Mouse (Mus musculus): Measurements from ENCODE around the gene Adam22.
"Not testable (repeated sequence)": the region's sequence is repeated elsewhere in the genome, so short reads cannot be mapped to it uniquely, and the experiment has no call there.

Gene Adam22

DNA sequence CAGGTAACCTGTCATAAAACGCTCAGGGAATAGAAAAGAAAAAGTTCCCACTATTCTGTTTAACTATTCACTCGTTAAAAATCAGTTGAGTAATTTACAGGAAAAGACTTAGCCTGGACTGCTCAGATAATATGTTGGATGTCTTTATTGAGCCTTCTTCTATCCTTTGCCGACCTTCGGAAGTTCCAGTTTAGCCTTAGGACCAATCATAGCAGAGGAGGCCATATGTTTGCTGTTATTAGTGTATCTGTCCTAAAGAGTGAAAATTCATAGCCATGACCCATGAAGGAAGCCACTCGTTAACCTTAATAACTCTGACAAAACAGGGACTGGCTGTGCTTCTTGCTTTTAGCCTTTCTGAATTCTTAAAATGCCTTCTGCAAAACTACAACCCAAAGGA is 41.3 kb downstream of the Adam22 start:
- DNase-seq (ENCODE audit: low spot score in 2 of 2): no peak

DNA sequence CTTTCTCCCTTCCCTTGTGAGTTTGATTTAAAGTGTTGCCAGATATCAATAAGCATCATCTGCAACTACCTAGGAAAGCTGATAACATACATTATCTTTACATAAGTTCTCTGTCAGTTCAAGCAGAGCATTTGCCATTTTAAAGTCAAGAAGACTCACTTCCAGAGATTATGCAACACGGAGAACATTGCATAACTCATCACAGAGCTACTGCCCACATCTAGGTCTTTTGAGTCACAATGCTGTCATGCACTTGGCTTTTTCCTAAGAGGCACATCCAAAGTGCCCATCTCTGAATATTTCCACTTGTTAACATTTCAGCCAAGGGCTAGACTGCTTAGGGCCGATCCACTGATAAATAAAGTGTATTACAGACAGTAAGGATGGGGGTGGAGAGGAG is 55.6 kb downstream of the Adam22 start:
- no peak for DNase-seq (ENCODE audit: low spot score in 2 of 2)

DNA sequence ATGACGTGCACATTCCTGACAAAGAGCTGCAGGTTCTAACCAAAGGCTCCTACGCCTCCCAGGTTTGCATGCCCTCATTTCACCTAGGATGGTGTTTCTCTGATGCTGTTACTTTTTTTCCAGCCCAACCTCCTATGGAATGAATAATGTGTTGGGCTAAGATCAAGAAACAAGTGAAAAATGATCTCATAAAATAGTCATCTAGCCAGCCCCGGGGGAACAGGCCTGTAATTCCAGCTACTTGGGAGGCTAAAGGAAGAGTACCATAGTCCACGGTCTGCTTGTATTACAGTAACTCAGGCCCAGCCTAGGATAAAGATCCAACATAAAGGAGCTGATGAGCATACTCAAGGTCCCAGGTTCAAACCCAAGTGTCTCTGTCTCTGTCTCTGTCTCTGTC is 57.1 kb downstream of the Adam22 start:
- DNase-seq (ENCODE audit: low spot score in 2 of 2): no peak

DNA sequence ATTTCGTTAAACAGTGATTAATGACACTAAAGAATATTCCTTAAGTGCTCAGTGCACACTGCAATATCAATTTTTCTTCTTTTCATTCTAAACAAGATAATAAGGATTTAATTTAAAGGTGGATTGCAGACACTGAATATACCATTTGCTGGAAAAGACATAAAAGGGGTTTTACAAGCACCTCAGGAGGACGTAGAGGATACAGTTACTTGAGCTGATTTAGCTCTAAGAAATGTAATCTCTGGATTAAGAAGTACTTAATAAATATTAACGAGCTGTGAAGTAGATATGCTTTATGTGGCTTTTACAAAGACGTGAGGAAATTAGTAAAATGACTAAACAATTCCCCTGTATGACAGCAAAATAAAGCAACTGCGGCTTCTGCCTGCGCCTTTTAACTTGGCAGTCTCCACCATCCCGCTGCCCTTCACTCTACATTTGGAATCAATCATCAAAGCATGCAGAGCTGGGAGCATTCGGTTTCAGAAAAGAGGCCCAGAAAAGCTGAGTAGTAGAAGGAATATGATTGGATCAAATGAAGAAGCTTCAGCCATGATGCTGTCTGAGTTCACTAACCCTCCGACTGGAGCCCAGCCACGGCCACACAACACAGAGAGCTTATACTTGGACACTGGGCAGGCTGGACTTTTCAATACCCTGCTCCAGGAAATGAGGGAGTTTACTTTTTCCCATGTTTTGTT is 70.1 kb downstream of the Adam22 start:
- DNase-seq (ENCODE audit: low spot score in 2 of 2): no peak

DNA sequence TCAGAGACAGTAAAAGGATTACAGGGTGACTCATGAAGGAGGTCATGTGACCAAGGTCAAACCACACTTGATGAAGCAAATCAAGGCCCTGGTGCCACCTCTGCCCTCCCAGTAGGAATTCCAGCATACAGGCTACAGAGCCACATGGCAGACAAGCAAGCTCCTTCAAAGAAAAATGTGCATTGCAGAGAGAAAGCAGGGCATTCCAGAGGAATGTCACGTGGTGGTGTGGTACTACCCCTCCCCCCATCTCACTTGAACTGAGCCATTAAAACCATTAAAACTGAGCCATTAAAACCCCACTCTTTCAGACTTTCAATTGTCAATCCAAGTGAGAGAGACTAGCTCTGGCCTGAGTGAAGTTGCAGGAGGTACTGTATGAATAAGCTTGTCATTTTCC is 74.7 kb downstream of the Adam22 start:
- DNase-seq (ENCODE audit: low spot score in 2 of 2): no peak

DNA sequence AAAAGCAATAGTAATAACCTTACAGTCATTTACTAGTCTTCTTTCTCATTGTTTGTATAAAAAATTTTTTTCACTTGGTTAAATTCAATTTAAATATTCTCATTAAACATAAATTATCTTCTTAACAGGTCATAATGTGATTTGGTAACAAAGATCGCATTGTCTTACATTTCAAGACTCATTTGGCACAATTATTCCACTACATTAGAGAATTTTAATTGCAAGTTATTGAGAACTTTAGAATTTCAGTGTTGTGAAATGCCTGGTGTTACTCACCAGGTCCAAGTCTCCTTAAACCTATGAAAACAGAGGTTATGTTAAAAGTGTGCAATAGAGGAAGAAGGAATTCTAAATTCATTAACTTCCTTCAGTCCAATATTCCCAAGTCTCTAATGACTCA is 76.5 kb downstream of the Adam22 start:
- no peak for DNase-seq (ENCODE audit: low spot score in 2 of 2)

DNA sequence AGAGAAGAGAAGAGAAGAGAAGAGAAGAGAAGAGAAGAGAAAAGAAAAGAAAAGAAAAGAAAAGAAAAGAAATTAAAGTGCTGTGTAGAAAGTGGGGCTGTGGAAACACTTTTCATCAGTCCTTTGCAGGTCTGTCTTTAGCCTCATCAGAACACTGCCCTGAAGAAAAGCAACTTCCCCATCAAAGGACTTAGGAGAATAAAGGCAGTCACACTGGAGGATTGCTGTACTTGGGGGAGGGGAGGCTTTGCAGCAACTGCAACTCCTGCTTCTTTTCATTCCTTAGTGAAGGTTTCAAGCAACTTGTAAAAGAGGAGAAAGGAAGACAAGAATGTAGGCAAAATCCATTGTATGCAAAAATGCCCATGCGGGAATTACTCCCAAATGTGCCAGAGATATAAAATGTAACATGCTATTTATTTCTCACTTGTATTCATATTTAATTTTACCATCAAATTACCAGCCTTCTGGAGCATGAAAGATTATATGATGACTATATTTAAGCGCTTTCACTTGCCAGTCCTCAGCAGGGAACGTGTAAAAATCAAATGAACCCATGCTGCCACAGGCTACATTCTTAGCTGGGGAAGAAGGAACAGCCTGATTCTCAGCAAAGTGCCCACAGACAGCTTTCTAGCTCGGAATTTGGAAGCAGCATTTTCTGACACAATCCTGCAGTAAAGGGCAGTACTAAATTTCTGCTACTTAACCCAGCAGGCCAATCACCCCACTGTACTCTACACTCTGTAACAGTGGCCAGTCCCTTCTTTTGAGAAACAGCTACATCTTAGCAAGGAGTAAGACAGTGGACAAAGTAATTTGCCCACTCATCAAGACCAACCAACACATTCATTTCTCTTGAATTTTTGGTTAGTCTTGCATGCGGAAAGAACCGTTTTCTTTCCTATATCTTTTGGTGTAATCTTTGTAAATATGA is 78.0 kb downstream of the Adam22 start:
- no peak for DNase-seq (ENCODE audit: low spot score in 2 of 2)

DNA sequence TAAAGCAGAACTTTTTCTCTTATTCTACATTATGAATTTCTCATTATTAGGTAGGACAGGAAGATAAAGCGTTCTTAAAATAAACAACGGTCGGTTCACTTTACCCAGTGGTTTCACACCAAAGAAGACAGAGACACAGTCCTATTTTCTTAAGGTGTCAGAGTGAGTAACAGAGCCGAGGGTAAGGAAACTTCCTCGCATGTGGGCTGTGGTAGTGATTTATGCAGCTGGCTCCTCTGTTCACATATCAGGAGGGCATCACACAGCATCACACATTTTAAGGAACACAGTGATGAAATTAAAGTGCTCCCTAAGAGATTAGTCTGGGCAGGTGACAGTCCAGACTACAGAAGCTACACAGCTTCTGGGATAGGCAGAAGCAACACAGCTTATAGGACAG is 83.8 kb downstream of the Adam22 start:
- no peak for DNase-seq (ENCODE audit: low spot score in 2 of 2)

DNA sequence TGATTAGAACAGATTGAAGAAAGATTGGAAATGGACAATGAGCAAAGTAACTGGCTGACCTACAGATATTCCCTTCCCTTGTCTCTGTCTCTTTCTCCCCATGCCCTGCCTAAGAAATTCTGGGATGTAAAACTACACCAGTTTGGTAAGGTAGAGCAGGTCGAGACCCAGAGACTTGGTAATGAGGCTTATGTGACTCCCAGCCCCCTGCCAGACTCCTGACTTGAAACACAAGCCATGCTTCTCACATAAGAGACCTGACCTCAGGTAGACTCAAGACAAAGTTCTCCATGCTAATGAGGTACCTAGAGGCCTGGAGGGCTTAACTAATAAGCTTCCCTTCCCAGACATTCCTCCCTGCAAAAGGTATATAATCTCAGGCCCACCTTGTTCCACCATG is 91.8 kb downstream of the Adam22 start:
- DNase-seq (ENCODE audit: low spot score in 2 of 2): no peak

DNA sequence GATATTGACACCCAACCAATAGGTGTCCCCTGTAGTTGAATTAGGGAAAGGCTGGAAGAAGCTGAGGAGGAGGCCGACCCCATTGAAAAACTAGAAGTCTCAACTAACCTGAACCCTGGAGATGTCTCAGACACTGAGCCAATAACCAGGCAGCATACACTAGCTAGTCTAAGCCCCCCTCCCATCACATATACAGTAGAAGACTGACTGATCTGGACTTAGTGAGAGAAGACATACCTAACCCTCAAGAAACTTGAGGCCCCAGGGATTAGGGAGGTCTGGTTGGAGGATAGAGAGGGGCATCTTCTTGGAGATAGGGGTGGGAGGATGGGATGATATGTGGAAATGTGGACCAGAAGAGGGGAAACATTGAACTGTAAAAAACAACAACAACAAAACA is 110.6 kb downstream of the Adam22 start:
- DNase-seq (ENCODE audit: low spot score in 2 of 2): no peak

DNA sequence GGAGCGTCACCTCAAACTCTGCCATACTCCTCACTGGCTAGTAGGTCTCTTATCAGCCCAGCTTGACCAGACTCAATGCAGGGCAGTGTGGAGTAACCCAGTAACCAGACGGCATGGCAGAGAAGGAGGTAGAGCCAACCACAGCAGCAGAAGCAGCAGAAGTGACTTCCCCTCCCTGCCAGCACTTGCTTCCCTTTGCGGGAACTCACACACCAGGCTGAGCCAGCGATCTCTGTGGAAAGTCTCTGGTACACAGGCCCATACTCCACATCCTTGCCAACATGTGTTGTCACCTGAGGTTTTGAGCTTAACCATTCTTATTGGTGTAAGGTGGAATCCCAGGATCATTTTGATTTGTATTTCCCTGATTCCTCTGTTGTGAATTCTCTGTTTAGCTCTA is 111.5 kb downstream of the Adam22 start:
- no peak for DNase-seq (ENCODE audit: low spot score in 2 of 2)

DNA sequence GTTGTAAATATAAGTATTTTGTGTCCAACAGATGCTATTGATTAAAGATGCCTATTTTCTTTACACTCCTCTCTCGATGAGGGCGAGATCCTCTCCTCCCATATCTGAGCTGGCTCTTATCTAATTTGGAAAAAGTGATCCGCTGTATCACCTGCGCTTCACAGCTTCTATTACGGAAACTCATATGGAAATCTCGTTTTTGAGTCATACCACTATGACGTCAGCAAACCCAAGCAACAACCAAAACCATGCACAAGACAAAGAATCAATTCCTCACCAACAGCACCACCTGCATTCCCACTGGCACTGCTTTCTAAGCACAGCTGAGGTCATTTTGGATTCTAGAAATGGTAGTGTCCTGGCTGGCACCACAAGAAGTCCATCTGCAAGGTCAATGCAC is 123.3 kb downstream of the Adam22 start:
- DNase-seq (ENCODE audit: low spot score in 2 of 2): no peak

DNA sequence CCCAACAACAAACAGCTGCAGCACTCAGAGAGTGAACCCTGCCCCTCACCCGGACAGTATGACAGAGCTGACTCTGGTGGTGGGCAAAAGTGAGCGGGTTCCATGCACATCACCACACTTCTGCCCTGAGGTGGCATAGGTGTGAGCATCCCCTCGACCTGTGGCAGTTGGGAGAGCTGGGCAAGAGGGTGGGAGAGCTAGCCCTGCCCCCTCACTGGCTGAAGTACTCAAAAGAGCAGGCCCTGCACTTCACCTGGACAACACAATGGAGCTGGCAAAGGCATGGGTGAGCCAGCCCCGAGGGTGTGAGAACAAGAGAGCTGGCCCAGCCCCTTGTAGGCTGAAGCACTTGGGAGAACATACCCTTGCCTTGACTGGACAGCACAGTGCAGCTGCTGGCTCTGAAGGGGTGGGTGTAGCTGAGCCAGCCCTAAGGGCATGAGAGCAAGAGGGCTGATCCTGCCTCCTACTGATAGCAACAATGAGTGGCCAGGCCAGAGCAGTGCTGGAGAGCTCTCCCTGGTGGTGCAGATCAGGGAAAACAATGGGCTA is 124.8 kb downstream of the Adam22 start:
- DNase-seq (ENCODE audit: low spot score in 2 of 2): no peak

DNA sequence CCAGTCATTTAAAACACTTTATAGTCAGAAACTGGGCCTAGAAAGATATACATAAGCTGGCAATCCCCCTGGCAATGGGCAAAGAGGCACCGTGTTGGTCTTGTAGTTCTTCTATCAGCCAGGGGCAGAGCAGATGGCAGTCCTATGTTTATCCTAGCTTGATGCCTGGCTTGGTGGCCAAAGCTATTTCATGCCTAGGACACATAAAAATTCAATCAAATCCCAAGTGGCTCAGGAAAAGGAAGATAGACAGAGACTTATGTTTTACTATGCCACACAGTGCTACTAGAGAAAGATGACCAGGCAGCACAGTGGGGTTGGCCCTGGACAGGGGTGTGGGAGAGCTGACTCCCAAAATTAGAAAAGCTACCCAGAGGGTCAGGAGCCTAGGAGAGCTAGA is 125.3 kb downstream of the Adam22 start:
- no peak for DNase-seq (ENCODE audit: low spot score in 2 of 2)

DNA sequence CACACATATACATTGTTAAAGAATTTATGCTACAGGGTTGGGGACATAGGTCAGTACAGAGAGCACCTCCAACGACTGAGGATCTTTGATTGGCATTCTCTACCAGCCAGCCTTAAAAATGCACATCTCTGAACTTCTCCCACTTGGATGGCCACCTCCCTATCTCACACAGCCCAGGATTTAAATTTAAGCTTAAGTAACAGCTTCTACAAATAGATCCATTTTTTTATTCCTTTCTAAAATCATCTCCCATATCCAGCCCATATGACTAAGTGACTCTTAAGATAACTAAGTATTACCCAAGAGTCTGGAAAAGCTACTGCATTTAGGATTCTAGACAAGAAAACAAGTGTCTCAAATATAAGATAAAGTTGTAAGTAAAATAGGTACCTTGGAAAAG is 140.9 kb downstream of the Adam22 start:
- DNase-seq (ENCODE audit: low spot score in 2 of 2): no peak

DNA sequence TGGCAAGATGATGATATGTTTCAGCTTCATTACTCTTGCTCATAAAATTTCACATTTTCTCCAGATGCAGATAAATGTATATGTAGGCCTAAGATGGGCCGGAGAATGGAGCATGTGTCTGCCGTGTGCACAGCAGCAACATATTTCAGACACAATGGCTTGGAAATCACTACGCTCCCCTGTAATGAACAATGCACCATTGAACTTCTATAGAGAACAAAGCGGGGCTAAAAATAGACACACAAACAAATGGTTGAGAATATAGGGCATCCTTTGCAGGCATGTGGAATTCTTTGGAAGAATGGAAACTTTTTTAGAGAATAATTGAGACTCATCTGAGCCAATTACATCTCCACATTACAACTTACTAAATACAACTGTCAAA is 143.6 kb downstream of the Adam22 start:
- DNase-seq (ENCODE audit: low spot score in 2 of 2): no peak

DNA sequence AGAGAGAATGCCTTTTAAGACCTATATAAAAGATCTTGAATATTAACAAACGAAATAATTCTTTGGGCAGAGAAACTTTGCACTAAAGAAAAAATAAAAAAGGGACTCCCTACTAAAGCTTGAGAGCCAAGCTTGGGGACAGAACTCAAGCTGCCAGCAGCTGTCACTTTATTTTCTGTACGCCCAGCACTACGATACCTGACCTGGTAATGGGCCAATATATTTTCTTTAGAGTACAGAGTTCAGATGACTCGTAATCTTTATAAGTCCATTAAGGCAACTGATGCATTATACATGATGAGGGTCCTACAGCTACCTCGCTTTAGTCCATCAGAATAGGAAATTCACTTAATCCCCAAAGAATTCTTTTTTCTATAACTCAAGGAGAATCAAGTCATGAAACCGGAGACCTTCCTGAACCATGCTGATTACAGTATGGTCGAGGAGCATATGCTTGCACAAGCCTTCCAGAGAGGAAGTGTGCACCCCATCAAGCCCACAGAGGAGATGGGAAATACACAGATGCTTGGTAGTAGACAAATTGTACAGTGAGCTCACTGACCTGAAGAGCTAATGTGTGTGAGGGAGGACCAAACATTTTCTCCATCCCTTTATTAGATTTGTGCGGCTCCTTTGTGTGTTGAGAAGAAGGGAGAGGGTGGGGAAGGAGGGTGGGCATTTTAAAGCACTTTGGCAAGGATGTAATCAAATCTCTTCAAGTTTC is 144.2 kb downstream of the Adam22 start:
- DNase-seq (ENCODE audit: low spot score in 2 of 2): no peak

DNA sequence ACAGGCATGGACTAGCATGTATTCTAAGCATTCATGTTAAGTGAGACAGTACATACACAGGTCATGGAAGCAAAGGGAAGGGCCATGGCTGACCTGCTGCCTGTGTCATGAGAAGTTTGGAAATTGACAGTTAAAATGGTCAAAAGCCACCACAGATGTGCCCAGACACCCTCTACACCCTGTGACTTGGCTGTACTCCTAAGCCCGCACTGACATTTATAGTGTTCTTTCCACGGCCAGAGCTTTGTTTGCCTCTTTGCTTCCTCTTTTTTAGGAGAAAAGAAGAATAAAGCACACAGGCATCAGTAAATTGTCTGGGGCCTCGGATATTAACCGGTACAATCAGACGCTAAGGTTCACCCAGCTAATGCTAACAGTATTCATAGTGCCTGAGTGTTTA is 146.3 kb downstream of the Adam22 start:
- DNase-seq (ENCODE audit: low spot score in 2 of 2): no peak

DNA sequence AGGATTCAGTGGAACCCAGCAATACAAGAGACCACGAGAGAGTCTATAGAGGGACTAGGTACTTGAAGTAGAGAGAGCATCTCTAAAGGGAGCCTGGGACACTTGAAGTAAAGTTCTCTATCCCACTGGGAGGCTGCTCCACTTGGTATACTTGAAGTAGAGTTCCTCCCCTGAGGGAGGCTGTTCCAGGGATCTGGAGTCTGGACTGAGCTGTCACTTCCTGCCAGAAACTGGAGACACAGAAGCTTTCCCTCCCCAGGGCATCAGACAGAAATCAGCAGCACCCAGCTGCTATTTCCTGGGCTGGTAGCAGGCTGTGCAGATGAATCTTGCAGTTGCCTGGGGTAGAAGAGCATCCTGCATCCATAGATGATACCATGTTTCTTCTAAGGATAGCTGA is 152.1 kb downstream of the Adam22 start:
- no peak for DNase-seq (ENCODE audit: low spot score in 2 of 2)

DNA sequence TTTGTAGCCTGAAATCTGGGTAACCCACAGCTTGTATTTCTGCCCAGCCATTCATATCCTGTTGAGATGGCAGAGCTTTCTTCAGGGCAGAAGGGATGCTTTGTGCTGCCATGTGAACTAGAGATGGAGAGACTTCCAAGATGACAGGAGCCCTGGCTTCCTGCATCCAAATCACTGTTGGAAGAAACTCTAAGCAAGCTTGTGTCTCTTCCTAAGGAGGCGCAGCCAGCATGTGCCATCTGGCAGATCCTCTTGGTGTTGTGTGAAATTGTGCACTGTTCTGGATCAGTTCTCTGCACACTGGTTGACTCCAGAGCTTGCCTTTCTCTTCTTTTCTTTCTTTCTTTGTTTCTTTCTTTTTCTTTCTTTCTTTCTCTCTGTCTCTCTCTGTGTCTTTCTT is 183.0 kb downstream of the Adam22 start:
- not testable (repeated sequence) for DNase-seq (ENCODE audit: low spot score in 2 of 2)

DNA sequence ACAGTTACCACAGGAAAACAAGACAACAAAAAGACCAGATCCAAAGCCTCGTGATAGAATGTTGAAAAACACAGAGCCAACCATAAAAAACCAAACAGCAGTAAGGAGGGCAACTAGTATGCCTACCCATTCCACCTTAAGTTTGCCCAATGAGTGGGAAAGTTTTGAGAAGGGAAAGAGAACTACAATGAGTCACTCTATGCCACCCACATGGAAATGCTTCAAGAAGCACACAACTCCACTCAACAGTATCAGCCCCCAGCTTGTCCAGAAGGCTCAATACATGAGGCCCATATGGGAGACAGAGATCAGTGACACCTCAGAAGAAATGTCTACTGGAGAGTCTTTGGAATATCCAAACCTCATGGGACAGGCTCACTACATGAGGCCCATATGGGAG is 187.3 kb downstream of the Adam22 start:
- DNase-seq (ENCODE audit: low spot score in 2 of 2): no peak

DNA sequence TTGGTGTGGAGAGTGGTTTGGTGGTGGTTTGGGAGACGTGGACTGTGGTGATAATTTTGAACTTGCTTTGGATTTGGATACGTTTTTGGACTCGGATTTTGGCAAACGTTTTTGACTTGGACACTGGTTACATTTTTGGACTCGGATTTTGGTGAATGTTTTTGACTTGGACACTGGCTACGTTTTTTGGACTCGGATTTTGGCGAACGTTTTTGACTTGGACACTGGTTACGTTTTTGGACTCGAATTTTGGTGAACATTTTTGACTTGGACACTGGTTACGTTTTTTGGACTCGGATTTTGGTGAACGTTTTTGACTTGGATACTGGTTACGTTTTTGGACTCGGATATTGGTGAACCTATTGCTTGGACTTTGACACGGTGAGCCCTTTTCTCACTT is 189.8 kb downstream of the Adam22 start:
- no peak for DNase-seq (ENCODE audit: low spot score in 2 of 2)

Measured in spleen, postnatal 4 days (tissue).